Mouse (Mus musculus) c-Kit-negative CD71-positive TER-119-positive erythroid progenitor cells, embryonic 14.5 days (primary cell): Measurements from ENCODE around the gene Crbn.

Experiments
- DNase-seq: peaks from one replicate; pipeline ENCODE4 v3.0.0-alpha.2; 2013; ENCODE audit warnings: low read depth, low spot score

The Crbn gene

GRCm38 (mm10) chr6:106799333-106800226, at the start of gene Crbn:
Gene Crbn (minus strand): TSS chr6:106800077.
- peak; percentile 74 for DNase-seq

DNA sequence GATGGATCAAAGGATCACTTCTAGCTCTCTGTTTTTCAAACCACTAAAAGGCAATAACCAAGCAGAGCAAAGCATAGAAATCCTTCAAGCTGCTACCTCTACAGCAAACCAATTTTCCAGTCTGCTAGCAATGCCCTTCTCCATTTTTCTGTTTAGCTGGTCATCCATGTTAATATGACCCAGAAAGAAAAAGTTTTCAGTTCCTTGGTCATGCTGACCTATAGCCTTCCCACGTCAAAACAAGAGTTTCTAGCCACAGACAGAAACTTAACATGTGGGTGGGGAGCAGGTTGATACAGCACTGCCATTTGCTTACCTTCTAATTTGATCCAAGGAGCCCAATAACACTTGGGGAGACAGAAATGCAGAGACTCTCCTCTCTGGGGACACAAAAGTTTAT, 40.3 kb upstream of the Crbn start:
- no peak for DNase-seq

DNA sequence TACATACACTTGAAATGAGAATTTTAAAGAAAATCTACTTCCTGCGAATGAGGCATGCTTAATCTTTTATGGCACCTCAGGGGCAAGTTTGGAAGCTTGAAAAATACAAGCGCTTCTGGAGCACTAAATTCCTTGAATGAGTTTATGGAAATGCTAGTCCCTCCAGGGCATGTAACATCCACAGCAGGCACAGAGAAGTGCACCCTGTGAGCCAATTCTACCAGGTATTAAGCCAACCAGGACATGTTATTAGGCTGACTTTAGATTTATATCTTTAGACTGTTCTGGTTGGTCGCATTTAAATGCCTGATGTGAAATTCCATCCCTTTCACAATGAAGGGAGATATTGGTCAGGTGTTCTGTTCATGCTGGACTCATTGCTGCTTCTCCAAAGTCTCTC, 38.2 kb upstream of the Crbn start:
- DNase-seq: no peak

DNA sequence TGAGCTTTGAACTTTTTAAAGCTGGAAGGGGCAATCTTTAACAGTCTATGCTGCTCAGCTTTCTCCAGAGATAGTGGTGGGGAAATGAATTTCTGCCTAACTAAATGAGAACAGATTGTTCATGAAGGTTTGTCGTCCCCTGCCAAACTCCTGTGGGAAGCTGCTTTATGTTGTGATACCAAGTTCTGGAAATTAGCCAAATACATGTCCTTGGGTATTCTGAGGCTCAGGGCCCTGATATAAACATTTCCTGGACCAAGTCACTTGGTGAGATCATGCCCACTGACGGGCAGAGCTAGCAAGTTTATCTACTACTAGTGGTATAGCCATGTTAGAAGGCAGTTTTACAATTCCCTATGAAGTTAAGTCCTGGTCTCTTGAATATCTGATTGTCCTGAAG, 35.4 kb upstream of the Crbn start:
- DNase-seq: no peak

GRCm38 (mm10) chr6:106822329-106822728, 22.5 kb upstream of the Crbn start:
- DNase-seq: no peak

DNA sequence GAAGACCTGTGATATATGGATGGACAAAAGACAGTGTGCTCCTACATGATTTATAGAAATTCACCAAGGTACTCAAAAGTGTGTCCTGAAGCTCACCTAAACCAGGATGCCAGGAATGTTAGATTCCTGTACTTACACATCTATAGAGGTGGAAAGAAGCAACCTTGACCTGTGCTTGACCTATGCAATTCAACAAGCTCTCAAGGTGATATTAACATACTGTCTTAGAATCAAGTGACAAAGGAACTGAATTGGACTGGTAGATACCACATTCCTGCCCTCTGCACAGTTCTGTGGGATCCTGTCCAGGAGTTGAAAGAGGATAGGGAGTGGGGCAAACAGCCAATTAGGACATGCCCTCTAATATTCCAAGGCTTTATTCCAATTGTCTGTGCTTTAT, 20.7 kb upstream of the Crbn start:
- no peak for DNase-seq

DNA sequence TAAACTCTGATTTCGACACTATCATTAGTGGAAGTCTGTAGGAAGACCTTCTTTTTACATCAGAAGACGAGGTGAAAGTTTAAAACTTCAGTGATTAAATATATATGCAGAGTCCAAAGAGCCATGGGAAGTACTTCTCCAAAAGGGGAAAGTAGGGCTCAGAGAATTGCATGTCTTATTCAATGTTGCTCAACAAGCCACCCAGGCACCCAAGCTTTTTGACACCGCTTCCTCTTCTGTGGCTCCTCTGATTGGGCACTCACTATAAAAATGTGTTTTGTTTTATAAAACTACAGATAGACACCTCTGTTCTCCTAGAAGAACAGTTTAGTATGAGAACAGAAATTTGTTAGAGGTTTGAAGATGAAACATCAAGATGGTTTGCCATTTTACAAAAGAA, 20.0 kb upstream of the Crbn start:
- no peak for DNase-seq

- no peak for DNase-seq
These were observed 19.4 kb upstream of the Crbn start for GRCm38 (mm10) chr6:106819246-106819645.

DNA sequence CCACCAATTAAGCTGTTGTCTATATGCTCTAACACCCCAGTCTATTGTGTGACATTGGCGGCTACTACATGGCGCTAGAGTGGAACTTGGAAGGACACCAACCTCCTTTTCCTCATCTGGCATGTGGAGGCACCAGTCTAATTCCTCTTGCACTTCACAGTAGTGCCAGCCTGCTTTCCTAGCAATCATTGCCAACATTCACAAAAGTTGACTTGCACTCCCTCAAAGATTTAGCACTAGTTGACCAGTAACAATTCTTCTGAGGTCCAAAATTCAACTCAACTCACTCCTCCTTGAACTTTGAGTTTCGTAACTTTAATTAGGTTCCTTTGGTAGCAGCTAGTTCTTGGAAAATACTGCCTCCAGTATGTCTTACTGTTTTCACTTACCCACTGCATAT, 10.8 kb upstream of the Crbn start:
- DNase-seq: no peak

GRCm38 (mm10) chr6:106809161-106809560, 9.3 kb upstream of the Crbn start:
- DNase-seq: no peak

DNA sequence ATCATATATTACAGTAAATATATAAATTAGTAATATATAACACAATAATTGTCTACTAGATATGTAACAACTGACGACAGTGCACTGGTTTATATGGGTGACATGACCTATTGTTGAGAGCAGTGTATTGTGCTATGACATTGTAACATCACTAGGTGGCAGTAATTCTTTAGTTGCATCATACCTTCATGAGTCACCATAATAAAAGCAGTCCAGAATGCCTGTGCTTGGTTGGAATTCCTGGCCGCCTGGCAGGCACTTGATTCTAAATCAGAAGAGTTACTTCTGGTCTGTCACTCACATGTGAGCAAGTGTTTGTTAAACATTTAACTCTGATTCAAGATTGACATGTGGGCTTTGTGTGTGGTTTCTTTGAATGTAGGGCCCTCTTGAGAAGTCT, 5.0 kb upstream of the Crbn start:
- DNase-seq: no peak

GRCm38 (mm10) chr6:106800227-106800557, 315 bp upstream of the Crbn start:
- DNase-seq: no peak

GRCm38 (mm10) chr6:106794094-106794814, 5.6 kb downstream of the Crbn start:
- no peak for DNase-seq

DNA sequence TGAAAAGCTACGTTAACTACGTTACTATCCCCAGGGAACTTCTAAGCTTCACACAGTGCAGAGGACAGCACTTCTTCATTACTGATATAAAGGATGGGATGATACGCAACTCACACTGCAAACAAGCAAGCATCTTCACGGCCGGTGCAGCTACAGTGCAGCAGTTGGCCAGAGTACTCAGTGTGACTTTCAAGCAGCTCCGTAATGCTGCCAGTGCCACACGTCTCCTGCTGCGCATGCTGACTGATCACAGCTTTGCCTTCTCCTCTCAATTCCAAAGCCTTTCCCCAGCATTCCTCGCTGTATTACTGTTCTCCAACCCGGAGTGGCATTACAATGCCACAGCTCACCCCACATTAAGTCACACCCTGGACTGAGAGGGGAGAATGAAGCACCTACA, 6.3 kb downstream of the Crbn start:
- no peak for DNase-seq

GRCm38 (mm10) chr6:106793088-106793487, 6.8 kb downstream of the Crbn start:
- no peak for DNase-seq

DNA sequence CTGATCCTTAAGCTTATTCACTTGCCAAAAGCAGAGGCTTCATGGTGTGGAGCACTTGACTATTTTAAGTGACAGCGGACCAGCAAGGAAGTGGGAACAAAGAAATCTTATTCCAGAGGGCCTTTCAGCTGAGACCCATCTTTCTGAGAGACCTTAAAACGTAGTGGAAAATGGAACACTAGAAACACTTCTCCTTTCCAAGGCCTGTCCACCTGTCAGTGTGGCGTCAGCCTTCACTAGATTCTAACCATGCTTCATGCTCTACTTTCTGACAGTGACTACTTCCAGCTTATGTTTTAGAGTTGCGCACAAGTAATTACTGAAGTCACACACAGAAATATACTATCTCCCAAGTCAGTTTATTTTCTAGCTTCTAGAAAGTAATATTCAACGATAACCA, 7.4 kb downstream of the Crbn start:
- DNase-seq: no peak

GRCm38 (mm10) chr6:106791429-106791828, 8.4 kb downstream of the Crbn start:
- no peak for DNase-seq

DNA sequence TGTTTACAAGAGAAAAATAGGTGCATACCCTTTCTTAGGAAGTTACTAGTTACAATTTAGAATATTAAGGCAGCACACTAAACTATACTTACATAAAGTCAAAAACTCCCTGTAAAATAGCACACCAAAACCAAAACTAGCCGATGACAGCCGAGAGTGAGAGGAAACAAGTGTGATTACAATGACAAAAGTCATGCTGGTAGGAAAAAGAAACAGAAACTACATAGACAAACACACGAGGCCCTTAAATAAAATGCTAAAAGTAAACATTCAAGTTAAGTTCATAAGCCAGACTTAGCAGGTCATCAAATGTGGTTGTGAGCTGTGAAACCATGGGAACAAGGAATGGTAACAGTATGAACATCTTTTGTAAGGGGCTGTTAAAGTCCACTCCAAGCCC, 12.7 kb downstream of the Crbn start:
- no peak for DNase-seq

- no peak for DNase-seq
These were observed 29.8 kb downstream of the Crbn start for GRCm38 (mm10) chr6:106770046-106770445.

GRCm38 (mm10) chr6:106769290-106769866, 30.5 kb downstream of the Crbn start:
- DNase-seq: peak; percentile 12

DNA sequence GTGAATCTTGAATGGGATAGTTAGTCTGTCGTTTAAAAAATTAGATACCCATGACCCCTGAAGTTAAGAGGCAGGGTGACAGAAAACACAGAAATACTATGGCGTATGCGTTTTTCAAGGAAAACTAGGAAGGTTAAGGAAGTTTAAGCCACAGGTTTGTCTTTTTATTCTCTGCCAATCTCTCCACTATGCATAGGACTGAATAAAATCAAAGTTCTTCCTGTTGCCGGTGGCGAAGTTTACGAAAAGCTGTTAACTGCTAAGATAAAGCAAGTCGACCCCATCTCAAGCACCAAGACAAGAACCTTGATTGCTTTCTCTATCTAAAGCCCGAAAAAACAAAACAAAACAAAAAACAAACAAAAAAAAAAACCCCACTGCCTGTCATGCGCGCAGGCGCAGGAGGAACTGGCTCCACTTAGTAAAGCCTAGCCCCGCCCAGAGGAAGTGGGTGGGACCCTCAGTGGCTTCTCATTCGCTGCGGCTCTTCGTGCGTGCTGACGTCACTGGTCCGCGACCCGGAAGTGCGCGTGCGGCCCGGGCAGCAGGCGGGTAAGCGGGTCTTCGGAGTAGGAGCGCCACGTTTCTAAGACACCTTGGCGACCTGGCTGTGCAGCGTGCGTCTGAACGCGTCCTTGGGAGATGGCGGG, 31.1 kb downstream of the Crbn start, which contains the start of gene Trnt1:
Gene Trnt1, plus strand, starts transcription at position 481 of the 650 bp plus-strand sequence.
- DNase-seq: peak; percentile 93

GRCm38 (mm10) chr6:106766774-106767173, 33.1 kb downstream of the Crbn start:
- DNase-seq: no peak
